Mouse (Mus musculus): ENCODE measurements around the gene Echdc2. TPM values are rescaled to one million over a fixed set of nuclear protein-coding genes. Genes with fewer than 3 reads are reported as not detected.
A peak's percentile ranks its signal among the peaks of the same experiment; 100 is the strongest.
"Not testable (repeated sequence)": the region's sequence is repeated elsewhere in the genome, so short reads cannot be mapped to it uniquely, and the experiment has no call there.

Echdc2 gene
- polyA plus RNA-seq, 1 experiment from 2014 or later: 37.7 TPM

GRCm38 (mm10) chr4:108136938-108137337 is 28.3 kb upstream of the Echdc2 start:
- WGBS: 87% methylated on average over 5 of the region's 5 CpGs
- H3K9ac ChIP-seq (ENCODE audit: low read depth, low read length): no peak overlapping the region
- no peak overlapping the region for H3K27ac ChIP-seq (ENCODE audit: low read depth, low read length)
- no peaks in the 10 kb centered on the region for H3K27me3 ChIP-seq (ENCODE audit: control insufficient read depth, insufficient read depth, low read length)
- H3K4me1 ChIP-seq (ENCODE audit: control insufficient read depth, insufficient read depth, low read length): no peaks in the 10 kb centered on the region
- no peak overlapping the region for H3K4me3 ChIP-seq (ENCODE audit: low read length)
- no peaks in the 10 kb centered on the region for H3K9me3 ChIP-seq (ENCODE audit: control insufficient read depth, low read length)
- H3K36me3 ChIP-seq (ENCODE audit: control insufficient read depth, insufficient read depth, low read length): no peaks in the 10 kb centered on the region
- no peak for ATAC-seq (ENCODE audit: low FRiP score, low TSS enrichment)
- no peak overlapping the region for H3K4me2 ChIP-seq (replicated peaks; ENCODE audit: low read depth, low read length)

GRCm38 (mm10) chr4:108143178-108143577 is 22.1 kb upstream of the Echdc2 start:
- not testable (repeated sequence) for H3K27ac ChIP-seq (ENCODE audit: low read depth, low read length); H3K9me3 ChIP-seq (ENCODE audit: control insufficient read depth, low read length); ATAC-seq (ENCODE audit: low FRiP score, low TSS enrichment); H3K27me3 ChIP-seq (ENCODE audit: control insufficient read depth, insufficient read depth, low read length); H3K36me3 ChIP-seq (ENCODE audit: control insufficient read depth, insufficient read depth, low read length); H3K4me2 ChIP-seq (replicated peaks; ENCODE audit: low read depth, low read length); H3K4me3 ChIP-seq (ENCODE audit: low read length); H3K9ac ChIP-seq (ENCODE audit: low read depth, low read length); H3K4me1 ChIP-seq (ENCODE audit: control insufficient read depth, insufficient read depth, low read length)
- 98% methylated on average over 2 of the region's 2 CpGs for WGBS

GRCm38 (mm10) chr4:108143778-108144177 is 21.5 kb upstream of the Echdc2 start:
- no peak for ATAC-seq (ENCODE audit: low FRiP score, low TSS enrichment)

GRCm38 (mm10) chr4:108144880-108145279 is 20.4 kb upstream of the Echdc2 start, which contains the start of gene Scp2:
Scp2 (minus strand) TSS chr4:108144998.
- ATAC-seq (ENCODE audit: low FRiP score, low TSS enrichment): no peak
- Histone ChIP-seq H3K9ac (ENCODE audit: low read depth, low read length) (no peak within 1 kb of the TSS; the same call in 1 of the 2 replicates), H3K4me2 (replicated peaks; ENCODE audit: low read depth, low read length) (no peak within 1 kb of the TSS), H3K9me3 (ENCODE audit: control insufficient read depth, low read length) (no peaks in the 10 kb centered on the region; the same call in 1 of the 2 replicates), H3K4me1 (ENCODE audit: control insufficient read depth, insufficient read depth, low read length) (no peaks in the 10 kb centered on the region), H3K4me3 (ENCODE audit: low read length) (no peak within 1 kb of the TSS), H3K27me3 (ENCODE audit: control insufficient read depth, insufficient read depth, low read length) (no peaks in the 10 kb centered on the region), H3K36me3 (ENCODE audit: control insufficient read depth, insufficient read depth, low read length) (no peaks in the 10 kb centered on the region), H3K27ac (ENCODE audit: low read depth, low read length) (peak within 1 kb of the TSS; percentile 12; the same call in 1 of the 2 replicates)
- 73% methylated on average over 1 of the region's 1 CpGs for WGBS

More at GRCm38 (mm10) chr4:108143778-108144177, 21.5 kb upstream of the Echdc2 start:
- Histone ChIP-seq H3K4me1 (ENCODE audit: control insufficient read depth, insufficient read depth, low read length) (no peaks in the 10 kb centered on the region), H3K9me3 (ENCODE audit: control insufficient read depth, low read length) (no peaks in the 10 kb centered on the region; the same call in 1 of the 2 replicates), H3K27me3 (ENCODE audit: control insufficient read depth, insufficient read depth, low read length) (no peaks in the 10 kb centered on the region), H3K4me3 (ENCODE audit: low read length) (no peak overlapping the region), H3K9ac (ENCODE audit: low read depth, low read length) (no peak overlapping the region), H3K36me3 (ENCODE audit: control insufficient read depth, insufficient read depth, low read length) (no peaks in the 10 kb centered on the region), H3K27ac (ENCODE audit: low read depth, low read length) (no peak overlapping the region), H3K4me2 (replicated peaks; ENCODE audit: low read depth, low read length) (no peak overlapping the region)

GRCm38 (mm10) chr4:108145554-108145953 is 19.7 kb upstream of the Echdc2 start:
- H3K9me3 ChIP-seq (ENCODE audit: control insufficient read depth, low read length); H3K9ac ChIP-seq (ENCODE audit: low read depth, low read length); H3K27me3 ChIP-seq (ENCODE audit: control insufficient read depth, insufficient read depth, low read length); ATAC-seq (ENCODE audit: low FRiP score, low TSS enrichment); H3K4me3 ChIP-seq (ENCODE audit: low read length); H3K36me3 ChIP-seq (ENCODE audit: control insufficient read depth, insufficient read depth, low read length); H3K4me2 ChIP-seq (replicated peaks; ENCODE audit: low read depth, low read length); H3K27ac ChIP-seq (ENCODE audit: low read depth, low read length); H3K4me1 ChIP-seq (ENCODE audit: control insufficient read depth, insufficient read depth, low read length): not testable (repeated sequence)
- WGBS: 46% methylated on average over 3 of the region's 3 CpGs

- H3K9ac ChIP-seq (ENCODE audit: low read depth, low read length); H3K27ac ChIP-seq (ENCODE audit: low read depth, low read length); H3K27me3 ChIP-seq (ENCODE audit: control insufficient read depth, insufficient read depth, low read length); H3K36me3 ChIP-seq (ENCODE audit: control insufficient read depth, insufficient read depth, low read length); H3K9me3 ChIP-seq (ENCODE audit: control insufficient read depth, low read length); ATAC-seq (ENCODE audit: low FRiP score, low TSS enrichment); H3K4me3 ChIP-seq (ENCODE audit: low read length); H3K4me1 ChIP-seq (ENCODE audit: control insufficient read depth, insufficient read depth, low read length); H3K4me2 ChIP-seq (replicated peaks; ENCODE audit: low read depth, low read length): not testable (repeated sequence)
- 90% methylated on average over 1 of the region's 1 CpGs for WGBS
Measured at GRCm38 (mm10) chr4:108155141-108155540, 10.1 kb upstream of the Echdc2 start.

- Histone ChIP-seq H3K4me3 (ENCODE audit: low read length) (no peak overlapping the region), H3K4me1 (ENCODE audit: control insufficient read depth, insufficient read depth, low read length) (no peaks in the 10 kb centered on the region), H3K9ac (ENCODE audit: low read depth, low read length) (no peak overlapping the region), H3K27me3 (ENCODE audit: control insufficient read depth, insufficient read depth, low read length) (no peaks in the 10 kb centered on the region), H3K36me3 (ENCODE audit: control insufficient read depth, insufficient read depth, low read length) (no peaks in the 10 kb centered on the region), H3K9me3 (ENCODE audit: control insufficient read depth, low read length) (no peaks in the 10 kb centered on the region), H3K4me2 (replicated peaks; ENCODE audit: low read depth, low read length) (no peak overlapping the region), H3K27ac (ENCODE audit: low read depth, low read length) (no peak overlapping the region)
- 91% methylated on average over 8 of the region's 8 CpGs for WGBS
- ATAC-seq (ENCODE audit: low FRiP score, low TSS enrichment): no peak
Measured at GRCm38 (mm10) chr4:108161936-108162335, 3.3 kb upstream of the Echdc2 start.

GRCm38 (mm10) chr4:108163291-108163690 is 1.9 kb upstream of the Echdc2 start:
- Histone ChIP-seq H3K9ac (ENCODE audit: low read depth, low read length) (no peak overlapping the region), H3K4me3 (ENCODE audit: low read length) (no peak overlapping the region), H3K9me3 (ENCODE audit: control insufficient read depth, low read length) (no peaks in the 10 kb centered on the region), H3K4me2 (replicated peaks; ENCODE audit: low read depth, low read length) (no peak overlapping the region), H3K36me3 (ENCODE audit: control insufficient read depth, insufficient read depth, low read length) (no peaks in the 10 kb centered on the region), H3K27me3 (ENCODE audit: control insufficient read depth, insufficient read depth, low read length) (no peaks in the 10 kb centered on the region), H3K4me1 (ENCODE audit: control insufficient read depth, insufficient read depth, low read length) (no peaks in the 10 kb centered on the region), H3K27ac (ENCODE audit: low read depth, low read length) (no peak overlapping the region)
- 80% methylated on average over 3 of the region's 3 CpGs for WGBS
- ATAC-seq (ENCODE audit: low FRiP score, low TSS enrichment): no peak

- 89% methylated on average over 4 of the region's 4 CpGs for WGBS
- H3K4me2 ChIP-seq (replicated peaks; ENCODE audit: low read depth, low read length): no peak overlapping the region
- H3K9me3 ChIP-seq (ENCODE audit: control insufficient read depth, low read length): no peaks in the 10 kb centered on the region
- H3K27ac ChIP-seq (ENCODE audit: low read depth, low read length): no peak overlapping the region
- H3K4me3 ChIP-seq (ENCODE audit: low read length): no peak overlapping the region
- H3K9ac ChIP-seq (ENCODE audit: low read depth, low read length): no peak overlapping the region
- no peak for ATAC-seq (ENCODE audit: low FRiP score, low TSS enrichment)
- H3K36me3 ChIP-seq (ENCODE audit: control insufficient read depth, insufficient read depth, low read length): no peaks in the 10 kb centered on the region
- no peaks in the 10 kb centered on the region for H3K27me3 ChIP-seq (ENCODE audit: control insufficient read depth, insufficient read depth, low read length)
- no peaks in the 10 kb centered on the region for H3K4me1 ChIP-seq (ENCODE audit: control insufficient read depth, insufficient read depth, low read length)
Measured at GRCm38 (mm10) chr4:108166874-108167273, 1.6 kb downstream of the Echdc2 start.

Measured in kidney, embryonic 14.5 days (tissue).